Mouse (Mus musculus) kidney, adult 2 months (tissue): ENCODE data around the gene Ctbp1.

Experiments
- CTCF ChIP-seq: fragments of 200-500 bp; conservative IDR thresholded peaks from 2 replicates; pipeline ENCODE4 v1.5.1; 2011; ENCODE audit warnings: low read depth, mild to moderate bottlenecking, control low read depth, low read length, moderate library complexity, mixed read lengths; ENCODE audit not compliant: insufficient read depth, insufficient read length
- POLR2A ChIP-seq: fragments of 200-500 bp; IDR thresholded peaks from one replicate; pipeline ENCODE4 v1.6.1; 2011; ENCODE audit warnings: low read depth, low read length, control low read depth

GRCm38 (mm10) chr5:33274085-33274952, 475 bp downstream of the Ctbp1 start:
- TF ChIP-seq CTCF (no peak), POLR2A (peak; percentile 55)
